In genomic region chr12:79193441-79193840, GRCm38 (mm10) we compare ENCODE assay signal across 8 mouse cellular contexts. TPM values are rescaled to one million over a fixed set of nuclear protein-coding genes. Genes with fewer than 3 reads are reported as not detected.
DNase-seq lines count a peak whose midpoint lies in the region; ATAC-seq and TF ChIP-seq lines count a peak whose summit lies in the region.

No protein-coding gene starts in this region.

- no peaks in the 10 kb centered on the region for H3K27me3 ChIP-seq in lung, embryonic 14.5 days (ENCODE audit: insufficient read depth, low read length)

- peak; percentile 80 for TF ChIP-seq CTCF in lung, embryonic 14.5 days (IDR thresholded peaks at IDR 0.05; ENCODE audit: low read depth)

- H3K4me3 ChIP-seq in lung, embryonic 14.5 days (ENCODE audit: low read depth, low read length): no peak overlapping the region

- H3K4me1 ChIP-seq in lung, embryonic 14.5 days (ENCODE audit: insufficient read depth): 0 out of 2 replicates have a peak, but pooled peaks cover 5% of the 10 kb centered on the region

- H3K4me2 ChIP-seq in lung, embryonic 14.5 days: no peak overlapping the region

- H3K36me3 ChIP-seq in lung, embryonic 14.5 days (ENCODE audit: insufficient read depth): no peaks in the 10 kb centered on the region; the same call in 1 of the 2 replicates

- 0 out of 2 replicates have a peak, but pooled peaks have one; percentile 35 for ATAC-seq in erythroblast, adult 5-6 weeks (replicated peaks; ENCODE audit: low FRiP score, poor library complexity, severe bottlenecking)
- no peak for ATAC-seq in lung, embryonic 14.5 days (ENCODE audit: insufficient read depth)
- no peak for ATAC-seq in activated CD4-positive, CD25-positive, alpha-beta regulatory T cell, adult 4 months

- WGBS in lung, embryonic 14.5 days: 2% methylated on average over 3 of the region's 3 CpGs

- DNase-seq in urinary bladder, postnatal 14 days (ENCODE audit: low spot score): peak; percentile 72
- no peak for DNase-seq in urinary bladder, postnatal 10 days (ENCODE audit: low spot score)
- peak; percentile 24 to 54 for DNase-seq in adrenal gland, postnatal 4 days (ENCODE audit: low spot score in 2 of 2)
- DNase-seq in kidney, postnatal 4 days: peak; percentile 81 to 86
- DNase-seq in lung, embryonic 14.5 days: peak; percentile 87
- DNase-seq in right cerebral cortex, postnatal 25 days: peak; percentile 45

- no peak overlapping the region for H3K9ac ChIP-seq in lung, embryonic 14.5 days

- H3K9me3 ChIP-seq in lung, embryonic 14.5 days (ENCODE audit: low read depth, low read length): no peaks in the 10 kb centered on the region

- H3K27ac ChIP-seq in lung, embryonic 14.5 days (ENCODE audit: low read depth): no peak overlapping the region

RNA-seq across cellular contexts. Expression of gene Rdh11, which starts 1.3 kb away (rescaled TPM):
- total RNA-seq in adrenal gland, postnatal 4 days (2021): 10 to 100 TPM; 19.5 to 20.8 TPM
- total RNA-seq in erythroblast, adult 5-6 weeks (2015; ENCODE audit: low replicate concordance): 4.4 and 5.2 TPM in 2 replicates
- total RNA-seq in erythroblast, adult 5-6 weeks (2017; ENCODE audit: low replicate concordance): 6.4 and 6.6 TPM in 2 replicates
- 26.0 and 26.6 TPM in 2 replicates for polyA plus RNA-seq in lung, embryonic 14.5 days (2014; fragmentation: Nextera tagmentation; extraction: Ambion mirVana)
- polyA plus RNA-seq in activated CD4-positive, CD25-positive, alpha-beta regulatory T cell, adult 4 months (2017; shearing (Covaris generic)): 10 to 100 TPM; 13.2 to 17.5 TPM

RNA-seq across cellular contexts. Expression of gene Rdh12, which starts 15.3 kb away (rescaled TPM):
- 1 to 10 TPM in 1 of 2 experiments, under 1 TPM in 1; 0.87 to 1.1 TPM for total RNA-seq in adrenal gland, postnatal 4 days (2021)
- 10.7 and 16.1 TPM in 2 replicates for total RNA-seq in erythroblast, adult 5-6 weeks (2015; ENCODE audit: low replicate concordance)
- 2.6 and 4.5 TPM in 2 replicates for total RNA-seq in erythroblast, adult 5-6 weeks (2017; ENCODE audit: low replicate concordance)
- 1.9 and 2.3 TPM in 2 replicates for polyA plus RNA-seq in lung, embryonic 14.5 days (2014; fragmentation: Nextera tagmentation; extraction: Ambion mirVana)
- polyA plus RNA-seq in activated CD4-positive, CD25-positive, alpha-beta regulatory T cell, adult 4 months (2017; shearing (Covaris generic)): 10 to 100 TPM; 11.2 to 20.6 TPM

RNA-seq across cellular contexts. Expression of gene Vti1b, which starts 21.0 kb away (rescaled TPM):
- 10 to 100 TPM; 62.2 to 67.2 TPM for total RNA-seq in adrenal gland, postnatal 4 days (2021)
- 3.1 and 9.2 TPM in 2 replicates for total RNA-seq in erythroblast, adult 5-6 weeks (2015; ENCODE audit: low replicate concordance)
- 31.4 and 41.3 TPM in 2 replicates for total RNA-seq in erythroblast, adult 5-6 weeks (2017; ENCODE audit: low replicate concordance)
- polyA plus RNA-seq in lung, embryonic 14.5 days (2014; fragmentation: Nextera tagmentation; extraction: Ambion mirVana): 77.5 and 79.6 TPM in 2 replicates
- 10 to 100 TPM; 38.2 to 61.7 TPM for polyA plus RNA-seq in activated CD4-positive, CD25-positive, alpha-beta regulatory T cell, adult 4 months (2017; shearing (Covaris generic))
